Mouse (Mus musculus) liver, embryonic 13.5 days (tissue): ENCODE measurements around the gene D1Ertd622e. TPM values are rescaled to one million over a fixed set of nuclear protein-coding genes. Genes with fewer than 3 reads are reported as not detected.

Experiments used
- ATAC-seq: fragments of 200-750 bp; cut with Nextera tagmentation; 2 replicates; pipeline ENCODE4 v1.8.0; 2017; ENCODE audit warnings: low read depth, mild to moderate bottlenecking, moderate number of reproducible peaks, moderate library complexity
- DNase-seq: peaks from one replicate; pipeline ENCODE4 v3.0.0; 2022
- H3K27ac ChIP-seq: fragments of 300-500 bp; sonication (generic); 2 replicates; pipeline ENCODE4 v1.5.1; 2015; ENCODE audit warnings: moderate library complexity, mild to moderate bottlenecking, inconsistent platforms
- H3K27me3 ChIP-seq: fragments of 300-500 bp; sonication (generic); 2 replicates; pipeline ENCODE4 v1.6.1; 2015; ENCODE audit warnings: mild to moderate bottlenecking, inconsistent platforms
- H3K36me3 ChIP-seq: fragments of 300-500 bp; sonication (generic); 2 replicates; pipeline ENCODE4 v1.6.1; 2015; ENCODE audit warnings: mild to moderate bottlenecking, inconsistent platforms
- H3K4me1 ChIP-seq: fragments of 300-500 bp; sonication (generic); replicated peaks from 2 replicates; pipeline ENCODE4 v1.6.1; 2015; ENCODE audit warnings: inconsistent platforms
- H3K4me2 ChIP-seq: fragments of 300-500 bp; sonication (generic); 2 replicates; pipeline ENCODE4 v1.6.1; 2015; ENCODE audit warnings: inconsistent platforms, mild to moderate bottlenecking, moderate library complexity
- H3K4me3 ChIP-seq: fragments of 300-500 bp; sonication (generic); replicated peaks from 2 replicates; pipeline ENCODE4 v1.5.1; 2015; ENCODE audit warnings: mild to moderate bottlenecking, inconsistent platforms
- H3K9ac ChIP-seq: fragments of 300-500 bp; sonication (generic); 2 replicates; pipeline ENCODE4 v1.6.1; 2015; ENCODE audit warnings: mild to moderate bottlenecking, inconsistent platforms
- H3K9me3 ChIP-seq: fragments of 300-500 bp; sonication (generic); replicated peaks from 2 replicates; pipeline ENCODE4 v1.6.1; 2016; ENCODE audit warnings: inconsistent platforms
- WGBS: fragments of 180-500 bp; shearing (Covaris S2); methylation state at CpG from one replicate; pipeline ENCODE4 v1.1.7; 2015; ENCODE audit not compliant: insufficient replicate concordance; 5-methylcytosine and 5-hydroxymethylcytosine counted together
- polyA plus RNA-seq: library from polyadenylated mRNA; unstranded; fragments of >200 nt; fragmentation: Nextera tagmentation; extraction: Ambion mirVana; gene quantifications from 2 replicates; pipeline ENCODE4 v1.2.1, GENCODE M21; 2015

D1Ertd622e gene
- polyA plus RNA-seq, 1 experiment from 2014 or later = 40.9 TPM

- no peak overlapping the region for H3K4me3 ChIP-seq
- no peak overlapping the region for H3K9ac ChIP-seq
- H3K4me2 ChIP-seq = no peak overlapping the region
- H3K27me3 ChIP-seq = peaks cover 4% of the 10 kb centered on the region
- DNase-seq (no peak), ATAC-seq (no peak)
- peaks cover 6% of the 10 kb centered on the region for H3K4me1 ChIP-seq
- H3K27ac ChIP-seq = no peak overlapping the region
- 81% methylated on average over 1 of the region's 1 CpGs for WGBS
- H3K9me3 ChIP-seq = no peaks in the 10 kb centered on the region
- H3K36me3 ChIP-seq = no peaks in the 10 kb centered on the region
Observed at GRCm38 (mm10) chr1:97667288-97667687, 5.4 kb upstream of the D1Ertd622e start.

GRCm38 (mm10) chr1:97662324-97662723 lies 450 bp upstream of the D1Ertd622e start:
- Histone ChIP-seq H3K27me3 (peaks cover 4% of the 10 kb centered on the region), H3K36me3 (peaks cover 3% of the 10 kb centered on the region; the same call in 1 of the 2 replicates), H3K9ac (peak overlapping the region; percentile 98), H3K4me3 (peak overlapping the region; percentile 94), H3K4me2 (peak overlapping the region; percentile 83), H3K4me1 (peaks cover 33% of the 10 kb centered on the region), H3K9me3 (no peaks in the 10 kb centered on the region), H3K27ac (peak overlapping the region; percentile 97; the same call in 1 of the 2 replicates)
- DNase-seq (no peak), ATAC-seq (no peak)
- 19% methylated on average over 7 of the region's 7 CpGs for WGBS

- WGBS = under 1% methylated on average over 83 of the region's 93 CpGs
- Histone ChIP-seq H3K27me3 (peaks cover 4% of the 10 kb centered on the region), H3K4me3 (peak overlapping the region; percentile 94), H3K4me1 (peaks cover 48% of the 10 kb centered on the region), H3K36me3 (peaks cover 9% of the 10 kb centered on the region; the same call in 1 of the 2 replicates), H3K9ac (peak overlapping the region; percentile 98), H3K27ac (peak overlapping the region; percentile 97), H3K9me3 (no peaks in the 10 kb centered on the region), H3K4me2 (peak overlapping the region; percentile 83)
- peak; percentile 89 for ATAC-seq
- DNase-seq = peak; percentile 91
Observed at GRCm38 (mm10) chr1:97660687-97661405, 1.0 kb downstream of the D1Ertd622e start.

- DNase-seq = no peak
- peak overlapping the region; percentile 94 for H3K4me3 ChIP-seq
- peak overlapping the region; percentile 98 for H3K9ac ChIP-seq
- peaks cover 4% of the 10 kb centered on the region for H3K27me3 ChIP-seq
- 28% methylated on average over 7 of the region's 7 CpGs for WGBS
- peak overlapping the region; percentile 83 for H3K4me2 ChIP-seq
- H3K9me3 ChIP-seq = no peaks in the 10 kb centered on the region
- peaks cover 18% of the 10 kb centered on the region for H3K36me3 ChIP-seq
- peaks cover 62% of the 10 kb centered on the region for H3K4me1 ChIP-seq
- ATAC-seq = no peak
- H3K27ac ChIP-seq = peak overlapping the region; percentile 97
Observed at GRCm38 (mm10) chr1:97659405-97659804, 2.5 kb downstream of the D1Ertd622e start.

- H3K36me3 ChIP-seq = peaks cover 30% of the 10 kb centered on the region
- H3K4me2 ChIP-seq = peak overlapping the region; percentile 83
- 84% methylated on average over 2 of the region's 2 CpGs for WGBS
- no peaks in the 10 kb centered on the region; the same call in 1 of the 2 replicates for H3K27me3 ChIP-seq
- H3K9me3 ChIP-seq = no peaks in the 10 kb centered on the region
- H3K4me1 ChIP-seq = peaks cover 73% of the 10 kb centered on the region
- H3K4me3 ChIP-seq = peak overlapping the region; percentile 94
- no peak for DNase-seq
- no peak for ATAC-seq
- peak overlapping the region; percentile 60 for H3K9ac ChIP-seq
- H3K27ac ChIP-seq = peak overlapping the region; percentile 56
Observed at GRCm38 (mm10) chr1:97657786-97658185, 4.1 kb downstream of the D1Ertd622e start.

GRCm38 (mm10) chr1:97657201-97657600 lies 4.7 kb downstream of the D1Ertd622e start:
- Histone ChIP-seq H3K4me2 (peak overlapping the region; percentile 39), H3K4me1 (peaks cover 72% of the 10 kb centered on the region), H3K27me3 (no peaks in the 10 kb centered on the region), H3K36me3 (peaks cover 36% of the 10 kb centered on the region), H3K4me3 (0 out of 2 replicates have a peak overlapping the region, but pooled peaks have one; percentile 5), H3K9ac (0 out of 2 replicates have a peak overlapping the region, but pooled peaks have one; percentile 19), H3K9me3 (no peaks in the 10 kb centered on the region), H3K27ac (peak overlapping the region; percentile 48; the same call in 1 of the 2 replicates)
- DNase-seq (no peak), ATAC-seq (no peak)
- 58% methylated on average over 2 of the region's 2 CpGs for WGBS

- Histone ChIP-seq H3K9me3 (no peaks in the 10 kb centered on the region), H3K4me3 (no peak overlapping the region), H3K27ac (no peak overlapping the region), H3K4me2 (no peak overlapping the region), H3K27me3 (no peaks in the 10 kb centered on the region), H3K4me1 (peaks cover 94% of the 10 kb centered on the region), H3K36me3 (peaks cover 52% of the 10 kb centered on the region), H3K9ac (no peak overlapping the region)
- no peak for DNase-seq
- ATAC-seq = no peak
- 91% methylated on average over 6 of the region's 6 CpGs for WGBS
Observed at GRCm38 (mm10) chr1:97654397-97654975, 7.4 kb downstream of the D1Ertd622e start.

GRCm38 (mm10) chr1:97650553-97651123 lies 11.2 kb downstream of the D1Ertd622e start:
- Histone ChIP-seq H3K4me1 (peaks cover 63% of the 10 kb centered on the region), H3K27ac (peak overlapping the region; percentile 74), H3K9me3 (no peaks in the 10 kb centered on the region), H3K4me2 (peak overlapping the region; percentile 37), H3K36me3 (peaks cover 76% of the 10 kb centered on the region), H3K4me3 (peak overlapping the region; percentile 6; the same call in 1 of the 2 replicates), H3K9ac (peak overlapping the region; percentile 43; the same call in 1 of the 2 replicates), H3K27me3 (no peaks in the 10 kb centered on the region)
- DNase-seq (no peak), ATAC-seq (peak; percentile 60)
- WGBS = 70% methylated on average over 3 of the region's 3 CpGs

- peak; percentile 32 for DNase-seq
- H3K27ac ChIP-seq = peak overlapping the region; percentile 74
Observed at GRCm38 (mm10) chr1:97650072-97650471, 11.8 kb downstream of the D1Ertd622e start.

GRCm38 (mm10) chr1:97647037-97647436 lies 14.8 kb downstream of the D1Ertd622e start:
- 87% methylated on average over 1 of the region's 1 CpGs for WGBS
- no peak for ATAC-seq
- no peak for DNase-seq

More at GRCm38 (mm10) chr1:97650072-97650471, 11.8 kb downstream of the D1Ertd622e start:
- ATAC-seq = peak; percentile 88
- Histone ChIP-seq H3K4me2 (peak overlapping the region; percentile 37), H3K9me3 (no peaks in the 10 kb centered on the region), H3K9ac (peak overlapping the region; percentile 43), H3K4me1 (peaks cover 57% of the 10 kb centered on the region), H3K27me3 (no peaks in the 10 kb centered on the region), H3K36me3 (peaks cover 75% of the 10 kb centered on the region), H3K4me3 (peak overlapping the region; percentile 6; the same call in 1 of the 2 replicates)
- WGBS = 43% methylated on average over 6 of the region's 6 CpGs

GRCm38 (mm10) chr1:97634104-97634503 lies 27.8 kb downstream of the D1Ertd622e start:
- ATAC-seq (no peak), DNase-seq (no peak)
- WGBS = 84% methylated on average over 8 of the region's 8 CpGs
- no peak overlapping the region for H3K4me3 ChIP-seq
- H3K27ac ChIP-seq = peak overlapping the region; percentile 47; the same call in 1 of the 2 replicates
- H3K36me3 ChIP-seq = peaks cover 47% of the 10 kb centered on the region
- H3K9ac ChIP-seq = no peak overlapping the region
- no peaks in the 10 kb centered on the region for H3K27me3 ChIP-seq
- no peaks in the 10 kb centered on the region for H3K9me3 ChIP-seq
- H3K4me2 ChIP-seq = no peak overlapping the region
- peaks cover 39% of the 10 kb centered on the region for H3K4me1 ChIP-seq

More at GRCm38 (mm10) chr1:97647037-97647436, 14.8 kb downstream of the D1Ertd622e start:
- Histone ChIP-seq H3K9ac (no peak overlapping the region), H3K4me2 (no peak overlapping the region), H3K27me3 (no peaks in the 10 kb centered on the region), H3K27ac (no peak overlapping the region), H3K4me3 (no peak overlapping the region), H3K36me3 (peaks cover 77% of the 10 kb centered on the region), H3K4me1 (peaks cover 33% of the 10 kb centered on the region), H3K9me3 (no peaks in the 10 kb centered on the region)
